Mouse (Mus musculus) CD8-positive naive resting alpha-beta T cell, adult 2 months (primary cell): ENCODE measurements around the gene Spg21.
A peak's percentile ranks its signal among the peaks of the same experiment; 100 is the strongest.

ENCODE experiments used
- DNase-seq, 2 experiments: peaks; one replicate each; pipeline ENCODE4 v3.0.0; 2022; ENCODE audit warnings: low read depth in 2 of 2, low spot score in 2 of 2

The Spg21 gene

DNA sequence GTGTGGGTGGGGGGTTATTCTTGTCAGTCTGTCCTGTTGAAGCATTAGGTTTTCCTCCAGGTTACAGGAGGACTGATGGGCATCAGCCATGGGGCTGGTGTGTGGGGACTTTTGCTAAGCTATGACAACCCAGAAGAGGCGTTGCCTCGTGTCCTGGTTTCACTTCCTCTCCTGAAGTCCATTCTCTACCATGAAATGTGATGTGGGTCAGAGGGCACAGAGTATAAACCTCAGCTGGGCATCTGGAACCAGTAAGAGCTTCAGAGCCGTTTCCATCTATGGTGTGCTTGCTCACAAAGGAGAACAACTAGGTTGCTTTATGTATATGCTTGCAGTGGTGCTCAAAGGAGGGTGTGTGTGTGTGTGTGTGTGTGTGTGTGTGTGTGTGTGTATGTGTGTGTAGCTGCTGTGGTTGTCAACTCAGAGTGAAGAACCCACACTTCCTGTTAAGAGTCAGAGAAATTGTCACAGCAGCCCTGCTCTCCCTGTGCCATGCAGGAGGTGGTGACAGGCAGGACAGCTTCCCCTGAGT, 74.5 kb downstream of the Spg21 start:
- DNase-seq, result peak; percentile 73 to 79

DNA sequence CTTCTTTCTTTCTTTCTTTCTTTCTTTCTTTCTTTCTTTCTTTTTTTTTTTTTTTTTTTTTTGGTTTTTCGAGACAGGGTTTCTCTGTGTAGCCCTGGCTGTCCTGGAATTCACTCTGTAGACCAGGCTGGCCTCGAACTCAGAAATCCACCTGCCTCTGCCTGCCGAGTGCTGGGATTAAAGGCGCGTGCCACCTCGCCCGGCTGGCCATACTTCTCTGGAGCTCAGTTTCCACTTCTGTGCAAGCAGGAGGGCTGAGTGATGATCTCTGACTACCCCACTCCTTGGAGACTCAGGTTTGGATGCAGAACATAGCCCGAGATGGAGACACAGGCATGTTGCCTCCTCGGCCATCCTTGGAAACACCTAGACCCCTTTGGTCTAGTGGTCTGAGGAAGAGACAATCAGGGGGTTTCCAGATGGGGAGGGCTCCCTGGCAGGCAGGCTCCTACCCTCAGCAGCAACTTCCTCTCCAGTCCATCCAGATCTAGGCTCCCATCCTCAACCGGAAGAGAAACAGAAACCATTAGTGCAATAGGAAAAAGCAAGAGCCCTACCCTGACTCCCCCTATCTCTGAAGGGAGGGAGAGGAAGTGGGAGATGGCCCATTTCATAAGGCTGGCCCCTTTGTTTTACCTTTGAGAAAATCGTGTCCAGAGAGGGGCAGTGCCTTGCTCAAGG, 75.2 kb downstream of the Spg21 start:
- no peak for DNase-seq

DNA sequence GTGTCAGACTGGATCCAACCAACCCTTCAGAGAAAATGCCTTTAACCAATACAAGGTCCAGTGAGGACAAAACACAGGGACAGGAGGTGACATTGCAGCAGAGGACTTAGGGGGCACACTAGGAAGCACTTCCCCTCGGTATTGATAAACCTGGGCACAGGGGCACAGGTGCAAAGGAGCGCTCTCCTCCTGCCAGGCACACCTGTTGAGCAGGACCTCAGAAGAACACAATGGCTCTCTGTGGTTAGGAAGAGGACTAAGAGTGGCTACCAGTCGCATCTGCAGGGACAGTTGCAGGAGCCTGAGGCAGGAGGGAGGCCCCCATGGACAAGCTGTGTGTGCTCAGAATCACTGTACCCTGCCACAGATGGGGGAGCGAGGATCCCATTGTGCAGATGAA, 75.7 kb downstream of the Spg21 start:
- DNase-seq, result no peak
